Mouse (Mus musculus): Measurements from ENCODE around the gene 9930104L06Rik. TPM values are rescaled to one million over a fixed set of nuclear protein-coding genes. Genes with fewer than 3 reads are reported as not detected.
A peak's percentile ranks its signal among the peaks of the same experiment; 100 is the strongest.

The 9930104L06Rik gene
- polyA plus RNA-seq, 1 experiment, result not detected

- Histone ChIP-seq H3K4me3 (ENCODE audit: insufficient read depth, low read depth, low read length) (peak within 1 kb of the TSS; percentile 21), H3K27ac (ENCODE audit: insufficient read depth, low read depth, low read length) (no peak within 1 kb of the TSS), H3K4me1 (ENCODE audit: control insufficient read depth, insufficient read depth, low read length) (peaks cover 27% of the 10 kb centered on the region)
- TF ChIP-seq CTCF (IDR thresholded peaks at IDR 0.05; ENCODE audit: insufficient read depth, low read depth, low read length) (no peak), POLR2A (IDR thresholded peaks at IDR 0.05; ENCODE audit: insufficient read depth, low read depth, low read length) (no peak)
- WGBS, result 3% methylated on average over 62 of the region's 62 CpGs
Measured at GRCm38 (mm10) chr4:124985671-124986602, 49.1 kb downstream of the 9930104L06Rik start, which contains the start of gene Rspo1. TSS of gene Rspo1 (plus strand) at chr4:124986430.

DNA sequence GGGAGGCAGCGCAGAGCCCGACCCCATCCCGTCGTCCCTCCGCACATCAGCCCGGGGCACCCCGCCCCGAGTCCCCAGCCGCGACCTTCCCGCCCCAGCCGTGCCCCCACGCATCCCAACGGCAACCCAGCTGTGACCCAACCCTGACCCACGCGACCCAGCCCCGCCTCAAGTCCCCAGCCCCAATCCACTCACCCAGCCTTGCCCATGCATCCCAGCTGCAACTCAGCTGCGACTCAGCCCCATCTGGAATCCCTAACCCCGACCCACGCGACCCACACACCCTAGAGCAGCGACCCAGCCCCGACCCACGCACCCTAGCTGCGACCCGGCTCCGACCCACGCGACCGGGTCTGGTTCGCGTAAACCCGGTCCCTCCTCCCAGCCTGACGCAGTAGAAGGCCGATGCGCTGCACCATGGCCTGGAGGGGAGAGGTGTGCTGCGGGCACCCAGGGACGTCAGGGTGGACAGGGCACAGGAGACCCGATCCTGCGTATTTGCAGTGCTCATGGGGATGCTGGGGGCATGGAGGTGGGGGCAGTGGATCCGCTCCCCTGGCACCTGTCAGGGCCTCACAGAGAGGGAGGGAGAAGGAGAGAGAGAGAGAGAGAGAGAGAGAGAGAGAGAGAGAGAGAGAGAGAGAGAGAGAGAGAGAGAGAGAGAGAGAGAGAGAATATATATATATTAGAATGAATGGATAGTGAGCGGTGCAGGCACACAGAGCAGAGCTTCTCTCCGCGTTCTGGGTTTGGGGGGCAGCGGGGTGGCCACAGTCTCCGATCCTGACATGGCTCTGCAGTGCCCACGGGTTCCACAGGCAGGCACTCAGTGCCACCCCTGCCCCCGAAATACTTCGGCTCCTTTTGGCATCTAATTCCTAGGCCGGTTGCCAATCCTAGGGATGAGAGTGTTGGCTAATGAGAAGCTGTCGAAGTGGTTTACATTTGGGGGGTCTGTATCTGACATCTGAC lies 50.2 kb downstream of the 9930104L06Rik start:
- 3% methylated on average over 51 of the region's 51 CpGs for WGBS
- Histone ChIP-seq H3K4me1 (ENCODE audit: control insufficient read depth, insufficient read depth, low read length) (peaks cover 27% of the 10 kb centered on the region), H3K4me3 (ENCODE audit: insufficient read depth, low read depth, low read length) (peak overlapping the region; percentile 21), H3K27ac (ENCODE audit: insufficient read depth, low read depth, low read length) (no peak overlapping the region)
- no peak for TF ChIP-seq CTCF (IDR thresholded peaks at IDR 0.05; ENCODE audit: insufficient read depth, low read depth, low read length)
- TF ChIP-seq POLR2A (IDR thresholded peaks at IDR 0.05; ENCODE audit: insufficient read depth, low read depth, low read length), result no peak

DNA sequence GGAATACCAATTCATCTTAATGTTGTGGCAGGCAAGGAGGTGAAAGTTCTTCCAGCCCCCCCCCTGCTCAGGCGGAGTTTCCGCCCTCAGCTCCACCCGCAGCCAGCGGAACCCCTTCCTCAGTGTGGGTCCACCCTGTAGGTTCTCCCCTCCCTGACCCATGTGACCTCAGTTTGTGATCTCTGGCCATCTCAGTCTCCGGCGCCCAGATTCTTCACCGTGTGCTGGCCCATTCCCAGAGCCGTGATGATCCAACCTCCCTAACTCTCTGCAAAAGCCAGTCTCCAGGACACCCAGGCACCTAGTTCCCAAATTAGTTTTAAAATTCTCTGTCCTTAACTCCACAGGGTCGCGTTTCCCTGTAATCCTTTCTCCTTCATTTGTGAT lies 50.9 kb downstream of the 9930104L06Rik start:
- Histone ChIP-seq H3K4me1 (ENCODE audit: control insufficient read depth, insufficient read depth, low read length) (peaks cover 27% of the 10 kb centered on the region), H3K27ac (ENCODE audit: insufficient read depth, low read depth, low read length) (no peak overlapping the region), H3K4me3 (ENCODE audit: insufficient read depth, low read depth, low read length) (no peak overlapping the region)
- TF ChIP-seq CTCF (IDR thresholded peaks at IDR 0.05; ENCODE audit: insufficient read depth, low read depth, low read length), result no peak
- WGBS, result 25% methylated on average over 10 of the region's 10 CpGs

- 29% methylated on average over 9 of the region's 9 CpGs for WGBS
- Histone ChIP-seq H3K4me3 (ENCODE audit: insufficient read depth, low read depth, low read length) (no peak overlapping the region), H3K27ac (ENCODE audit: insufficient read depth, low read depth, low read length) (no peak overlapping the region), H3K4me1 (ENCODE audit: control insufficient read depth, insufficient read depth, low read length) (peaks cover 27% of the 10 kb centered on the region)
- no peak for TF ChIP-seq POLR2A (IDR thresholded peaks at IDR 0.05; ENCODE audit: insufficient read depth, low read depth, low read length)
- no peak for TF ChIP-seq CTCF (IDR thresholded peaks at IDR 0.05; ENCODE audit: insufficient read depth, low read depth, low read length)
Measured at GRCm38 (mm10) chr4:124988382-124988781, 51.5 kb downstream of the 9930104L06Rik start.

DNA sequence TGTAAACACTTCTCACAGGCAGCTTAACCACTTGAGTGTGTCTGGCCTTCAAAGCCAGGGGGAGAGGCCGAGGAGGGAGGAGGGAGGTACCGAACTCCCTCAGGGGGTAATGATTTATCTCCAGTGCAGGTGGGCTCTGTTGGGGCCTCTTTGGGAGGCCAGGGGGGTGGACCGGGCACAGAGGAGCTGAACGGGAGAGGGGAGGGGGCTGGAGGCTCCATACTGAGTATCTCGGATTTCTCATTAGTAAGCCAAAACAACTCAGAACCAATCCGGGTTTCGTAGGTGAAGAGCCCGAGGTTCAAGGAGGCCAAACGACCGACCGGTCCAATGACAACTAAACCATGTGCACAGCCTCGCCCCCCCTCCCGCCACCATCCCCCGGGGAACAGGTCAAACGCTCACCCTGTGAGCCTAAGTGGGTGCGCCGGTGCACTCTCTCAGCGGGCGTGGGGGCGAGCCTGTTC lies 53.0 kb downstream of the 9930104L06Rik start:
- 17% methylated on average over 20 of the region's 20 CpGs for WGBS
- Histone ChIP-seq H3K4me3 (ENCODE audit: insufficient read depth, low read depth, low read length) (no peak overlapping the region), H3K27ac (ENCODE audit: insufficient read depth, low read depth, low read length) (no peak overlapping the region), H3K4me1 (ENCODE audit: control insufficient read depth, insufficient read depth, low read length) (peaks cover 27% of the 10 kb centered on the region)
- no peak for TF ChIP-seq POLR2A (IDR thresholded peaks at IDR 0.05; ENCODE audit: insufficient read depth, low read depth, low read length)
- no peak for TF ChIP-seq CTCF (IDR thresholded peaks at IDR 0.05; ENCODE audit: insufficient read depth, low read depth, low read length)

GRCm38 (mm10) chr4:124990325-124990724 lies 53.5 kb downstream of the 9930104L06Rik start:
- H3K4me1 ChIP-seq (ENCODE audit: control insufficient read depth, insufficient read depth, low read length), result peaks cover 27% of the 10 kb centered on the region
- 22% methylated on average over 7 of the region's 7 CpGs for WGBS
- no peak for TF ChIP-seq CTCF (IDR thresholded peaks at IDR 0.05; ENCODE audit: insufficient read depth, low read depth, low read length)
- no peak for TF ChIP-seq POLR2A (IDR thresholded peaks at IDR 0.05; ENCODE audit: insufficient read depth, low read depth, low read length)
- H3K4me3 ChIP-seq (ENCODE audit: insufficient read depth, low read depth, low read length), result no peak overlapping the region
- H3K27ac ChIP-seq (ENCODE audit: insufficient read depth, low read depth, low read length), result no peak overlapping the region

Other genes starting within 250 kb of the 9930104L06Rik start
- gene Utp11, start 243.4 kb upstream of the 9930104L06Rik start, polyA plus RNA-seq (2012; ENCODE audit: insufficient read depth, insufficient read length, low replicate concordance, missing spikeins), result not detected in 2 replicates
- not detected in 2 replicates for gene Fhl3, start 236.3 kb upstream of the 9930104L06Rik start, polyA plus RNA-seq (2012; ENCODE audit: insufficient read depth, insufficient read length, low replicate concordance, missing spikeins)
- gene Sf3a3, start 222.3 kb upstream of the 9930104L06Rik start, polyA plus RNA-seq (2012; ENCODE audit: insufficient read depth, insufficient read length, low replicate concordance, missing spikeins), result not detected in 2 replicates
- not detected in 2 replicates for gene Inpp5b, start 195.2 kb upstream of the 9930104L06Rik start, polyA plus RNA-seq (2012; ENCODE audit: insufficient read depth, insufficient read length, low replicate concordance, missing spikeins)
- gene Mtf1, start 134.9 kb upstream of the 9930104L06Rik start, polyA plus RNA-seq (2012; ENCODE audit: insufficient read depth, insufficient read length, low replicate concordance, missing spikeins), result not detected in 2 replicates
- gene Yrdc, start 86.4 kb upstream of the 9930104L06Rik start, polyA plus RNA-seq (2012; ENCODE audit: insufficient read depth, insufficient read length, low replicate concordance, missing spikeins), result not detected in 2 replicates
- gene 1110065P20Rik, start 85.9 kb upstream of the 9930104L06Rik start, polyA plus RNA-seq (2012; ENCODE audit: insufficient read depth, insufficient read length, low replicate concordance, missing spikeins), result not detected in 2 replicates
- not detected in 2 replicates for gene Maneal, start 74.9 kb upstream of the 9930104L06Rik start, polyA plus RNA-seq (2012; ENCODE audit: insufficient read depth, insufficient read length, low replicate concordance, missing spikeins)
- gene Epha10, start 56.1 kb upstream of the 9930104L06Rik start, polyA plus RNA-seq (2012; ENCODE audit: insufficient read depth, insufficient read length, low replicate concordance, missing spikeins), result not detected in 2 replicates
- gene Cdca8, start 2.3 kb downstream of the 9930104L06Rik start, polyA plus RNA-seq (2012; ENCODE audit: insufficient read depth, insufficient read length, low replicate concordance, missing spikeins), result not detected in 2 replicates
- not detected in 2 replicates for gene Rspo1, start 49.4 kb downstream of the 9930104L06Rik start, polyA plus RNA-seq (2012; ENCODE audit: insufficient read depth, insufficient read length, low replicate concordance, missing spikeins)
- not detected in 2 replicates for gene Gnl2, start 79.5 kb downstream of the 9930104L06Rik start, polyA plus RNA-seq (2012; ENCODE audit: insufficient read depth, insufficient read length, low replicate concordance, missing spikeins)
- gene Dnali1, start 128.7 kb downstream of the 9930104L06Rik start, polyA plus RNA-seq (2012; ENCODE audit: insufficient read depth, insufficient read length, low replicate concordance, missing spikeins), result not detected in 2 replicates
- gene Snip1, start 129.6 kb downstream of the 9930104L06Rik start, polyA plus RNA-seq (2012; ENCODE audit: insufficient read depth, insufficient read length, low replicate concordance, missing spikeins), result not detected in 2 replicates
- not detected in 2 replicates for gene Meaf6, start 148.1 kb downstream of the 9930104L06Rik start, polyA plus RNA-seq (2012; ENCODE audit: insufficient read depth, insufficient read length, low replicate concordance, missing spikeins)
- not detected in 2 replicates for gene Zc3h12a, start 190.8 kb downstream of the 9930104L06Rik start, polyA plus RNA-seq (2012; ENCODE audit: insufficient read depth, insufficient read length, low replicate concordance, missing spikeins)